Mouse (Mus musculus) midbrain, embryonic 14.5 days (tissue): ENCODE measurements at regions not wholly inside any gene's neighbourhood (a gene's known extent, or its start where the extent isn't known, plus 50 kb on each side); places are given as distances from the start of the nearest gene placed in this dataset.

Source experiments
- ATAC-seq: fragments of 200-750 bp; cut with Nextera tagmentation; 2 replicates; pipeline ENCODE4 v1.8.0; 2017; ENCODE audit warnings: moderate number of reproducible peaks, moderate library complexity; ENCODE audit not compliant: low FRiP score, low TSS enrichment
- DNase-seq: peaks from one replicate; pipeline ENCODE4 v3.0.0-alpha.2; 2015
- H3K27ac ChIP-seq: fragments of 300-500 bp; sonication (generic); replicated peaks from 2 replicates; pipeline ENCODE4 v1.5.1; 2014; ENCODE audit warnings: mild to moderate bottlenecking, low read depth, low read length, moderate library complexity
- H3K27me3 ChIP-seq: fragments of 300-500 bp; sonication (generic); 2 replicates; pipeline ENCODE4 v1.6.1; 2014; ENCODE audit warnings: low read length, control low read depth, mixed read lengths; ENCODE audit not compliant: control insufficient read depth, insufficient read depth
- H3K36me3 ChIP-seq: fragments of 300-500 bp; sonication (generic); 2 replicates; pipeline ENCODE4 v1.6.1; 2014; ENCODE audit warnings: low read length, control low read depth; ENCODE audit not compliant: control insufficient read depth, insufficient read depth
- H3K4me1 ChIP-seq: fragments of 300-500 bp; sonication (generic); 2 replicates; pipeline ENCODE4 v1.6.1; 2014; ENCODE audit warnings: mild to moderate bottlenecking, antibody characterized with exemption, low read length, control low read depth; ENCODE audit not compliant: control insufficient read depth, insufficient read depth
- H3K4me2 ChIP-seq: fragments of 300-500 bp; sonication (generic); 2 replicates; pipeline ENCODE4 v1.6.1; 2014; ENCODE audit warnings: mild to moderate bottlenecking, low read length, moderate library complexity
- H3K4me3 ChIP-seq: fragments of 300-500 bp; sonication (generic); replicated peaks from 2 replicates; pipeline ENCODE4 v1.5.1; 2014; ENCODE audit warnings: low read depth, low read length
- H3K9ac ChIP-seq: fragments of 300-500 bp; sonication (generic); replicated peaks from 2 replicates; pipeline ENCODE4 v1.6.1; 2014; ENCODE audit warnings: mild to moderate bottlenecking, low read length, moderate library complexity
- H3K9me3 ChIP-seq: fragments of 300-500 bp; sonication (generic); 2 replicates; pipeline ENCODE4 v1.6.1; 2016; ENCODE audit warnings: low read length, control low read depth, mixed read lengths; ENCODE audit not compliant: control insufficient read depth
- WGBS: fragments of 180-500 bp; shearing (Covaris S2); extraction: QIAGEN DNeasy Blood & Tissue Kit; methylation state at CpG from one replicate; pipeline ENCODE4 v1.1.7; 2014; 5-methylcytosine and 5-hydroxymethylcytosine counted together

DNA sequence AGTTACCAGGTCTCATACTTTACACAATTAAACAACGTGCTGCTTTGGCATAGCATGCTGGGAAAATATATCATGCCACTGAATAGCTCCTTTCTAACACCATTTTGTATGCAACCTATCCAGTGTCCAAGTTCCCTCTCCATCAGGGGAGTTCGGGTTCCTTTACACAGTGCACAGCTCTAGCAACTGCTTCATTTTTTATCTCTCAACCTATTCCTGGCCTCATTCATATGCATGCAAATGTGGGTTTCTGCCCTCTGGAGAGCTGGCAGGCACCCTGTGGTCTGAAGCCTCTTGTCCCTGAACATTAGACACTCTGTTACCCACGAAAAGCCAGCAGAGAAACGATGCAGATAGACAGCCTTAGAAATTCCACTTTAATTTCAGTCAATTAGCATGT lies 148.3 kb upstream of the Gap43 start:
- no peaks in the 10 kb centered on the region for H3K27me3 ChIP-seq
- no peaks in the 10 kb centered on the region for H3K36me3 ChIP-seq
- no peak for ATAC-seq
- H3K4me1 ChIP-seq, result peaks cover 5% of the 10 kb centered on the region; the same call in 1 of the 2 replicates
- DNase-seq, result peak; percentile 20
- H3K9me3 ChIP-seq, result no peaks in the 10 kb centered on the region
- no peak overlapping the region for H3K27ac ChIP-seq
- no peak overlapping the region for H3K4me3 ChIP-seq
- H3K4me2 ChIP-seq, result no peak overlapping the region
- WGBS, result 33% methylated on average over 4 of the region's 4 CpGs
- H3K9ac ChIP-seq, result no peak overlapping the region

- 23% methylated on average over 5 of the region's 5 CpGs for WGBS
These were observed 139.5 kb upstream of the Gap43 start for GRCm38 (mm10) chr16:42479978-42480377.

DNA sequence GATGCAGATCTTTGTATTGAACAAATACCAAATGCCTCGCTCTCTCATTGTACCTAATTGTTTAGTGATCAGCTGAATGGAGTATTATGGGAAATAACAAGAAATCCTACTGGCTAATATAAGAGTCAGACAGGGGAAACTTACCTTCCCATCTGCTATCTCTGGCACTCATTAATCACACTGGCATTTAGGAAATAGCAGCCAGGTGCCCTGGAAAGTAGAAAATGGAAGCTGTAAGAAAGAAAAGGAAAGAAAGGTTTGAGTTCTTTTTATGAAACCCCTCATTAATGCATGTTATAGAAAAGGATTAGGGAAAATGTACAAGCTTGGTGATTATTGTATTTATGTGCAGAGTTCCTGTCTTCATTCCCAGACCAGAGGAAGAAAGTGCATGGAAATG lies 126.5 kb upstream of the Gap43 start:
- H3K36me3 ChIP-seq, result no peaks in the 10 kb centered on the region
- no peak for DNase-seq
- no peak overlapping the region for H3K27ac ChIP-seq
- no peak overlapping the region for H3K4me3 ChIP-seq
- H3K4me1 ChIP-seq, result no peaks in the 10 kb centered on the region
- no peak for ATAC-seq
- H3K9me3 ChIP-seq, result no peaks in the 10 kb centered on the region
- H3K27me3 ChIP-seq, result no peaks in the 10 kb centered on the region
- 31% methylated on average over 1 of the region's 1 CpGs for WGBS
- no peak overlapping the region for H3K9ac ChIP-seq
- no peak overlapping the region for H3K4me2 ChIP-seq

More at GRCm38 (mm10) chr16:42479978-42480377, 139.5 kb upstream of the Gap43 start:
- Histone ChIP-seq H3K27ac (no peak overlapping the region; the same call in 1 of the 2 replicates), H3K4me2 (no peak overlapping the region), H3K9ac (no peak overlapping the region), H3K9me3 (no peaks in the 10 kb centered on the region), H3K27me3 (no peaks in the 10 kb centered on the region), H3K4me1 (0 out of 2 replicates have a peak, but pooled peaks cover 2% of the 10 kb centered on the region), H3K4me3 (no peak overlapping the region), H3K36me3 (no peaks in the 10 kb centered on the region)
- DNase-seq, result peak; percentile 52
- ATAC-seq, result no peak

DNA sequence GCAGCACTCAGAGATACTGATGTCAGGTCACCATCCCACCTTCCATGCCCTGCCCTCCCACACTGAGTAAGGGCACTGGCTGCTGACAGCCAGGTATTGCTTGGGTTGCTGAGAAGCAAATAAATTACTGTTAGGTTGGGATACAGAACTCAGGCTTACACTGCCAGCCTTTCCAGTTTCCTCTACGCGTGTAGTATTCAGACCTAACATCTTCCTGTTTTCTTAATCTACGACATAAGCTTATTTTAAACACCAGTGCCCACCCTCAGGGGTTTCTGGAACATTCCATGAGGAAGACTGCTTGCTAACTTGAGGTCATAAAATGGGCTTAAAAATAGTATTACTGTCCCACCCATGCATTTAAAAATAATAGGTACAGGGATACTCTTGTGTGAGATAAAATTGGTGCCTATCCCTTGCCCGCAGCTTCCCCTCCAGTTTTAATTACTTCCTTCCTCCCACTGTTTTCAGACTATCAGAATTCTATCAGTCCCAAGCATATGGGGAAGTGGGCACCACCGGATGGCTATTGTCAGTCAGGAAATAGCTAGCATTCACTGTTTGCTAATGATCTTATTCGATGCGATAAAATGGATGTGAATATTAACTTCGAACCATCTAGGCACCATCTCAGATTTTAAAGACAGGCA lies 116.0 kb upstream of the Gap43 start:
- Histone ChIP-seq H3K4me1 (no peaks in the 10 kb centered on the region), H3K27me3 (no peaks in the 10 kb centered on the region), H3K4me2 (no peak overlapping the region), H3K9me3 (no peaks in the 10 kb centered on the region), H3K4me3 (no peak overlapping the region), H3K9ac (no peak overlapping the region), H3K27ac (no peak overlapping the region), H3K36me3 (no peaks in the 10 kb centered on the region)
- ATAC-seq, result no peak
- DNase-seq, result no peak
- 88% methylated on average over 8 of the region's 8 CpGs for WGBS

GRCm38 (mm10) chr16:42453338-42453737 lies 112.9 kb upstream of the Gap43 start:
- H3K4me2 ChIP-seq, result no peak overlapping the region
- H3K4me1 ChIP-seq, result no peaks in the 10 kb centered on the region
- DNase-seq (no peak), ATAC-seq (no peak)
- no peak overlapping the region for H3K9ac ChIP-seq
- 0 out of 2 replicates have a peak, but pooled peaks cover 5% of the 10 kb centered on the region for H3K9me3 ChIP-seq
- H3K27me3 ChIP-seq, result no peaks in the 10 kb centered on the region
- H3K4me3 ChIP-seq, result no peak overlapping the region
- 78% methylated on average over 5 of the region's 5 CpGs for WGBS
- no peak overlapping the region for H3K27ac ChIP-seq
- no peaks in the 10 kb centered on the region for H3K36me3 ChIP-seq

DNA sequence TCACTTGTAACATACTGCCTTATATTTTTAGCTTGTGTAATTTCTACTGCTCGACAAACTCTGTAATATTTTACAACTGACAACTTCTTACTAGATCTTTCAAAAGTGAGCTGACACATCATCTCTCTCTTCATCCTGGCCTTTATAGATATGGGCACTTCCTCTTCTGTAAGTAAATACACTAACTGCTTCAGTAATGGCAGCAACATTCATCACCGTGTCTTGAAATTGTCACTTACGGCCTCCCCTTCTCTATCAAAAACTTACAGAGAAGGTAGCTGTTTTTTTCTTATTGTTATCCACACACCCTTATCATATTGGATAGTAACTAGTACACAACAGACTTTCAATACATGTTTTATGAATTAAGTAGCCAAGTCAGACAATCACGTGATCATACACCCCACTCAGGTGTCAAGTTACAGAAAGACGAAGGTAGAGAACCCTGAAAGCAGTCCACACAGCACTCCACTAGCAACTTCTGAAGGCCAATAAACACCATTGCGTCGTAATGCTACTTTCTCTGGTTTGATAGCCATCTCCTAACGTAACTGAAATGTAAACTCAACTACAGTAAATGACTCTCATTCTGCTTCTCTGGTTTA lies 109.5 kb upstream of the Gap43 start:
- H3K36me3 ChIP-seq, result no peaks in the 10 kb centered on the region
- ATAC-seq, result no peak
- H3K9me3 ChIP-seq, result 0 out of 2 replicates have a peak, but pooled peaks cover 5% of the 10 kb centered on the region
- H3K4me1 ChIP-seq, result peaks cover 8% of the 10 kb centered on the region
- 94% methylated on average over 8 of the region's 8 CpGs for WGBS
- no peaks in the 10 kb centered on the region for H3K27me3 ChIP-seq
- no peak overlapping the region for H3K4me2 ChIP-seq
- no peak overlapping the region for H3K27ac ChIP-seq
- no peak for DNase-seq
- H3K4me3 ChIP-seq, result no peak overlapping the region
- no peak overlapping the region for H3K9ac ChIP-seq

GRCm38 (mm10) chr16:42444863-42445423 lies 104.5 kb upstream of the Gap43 start:
- 1% methylated on average over 6 of the region's 6 CpGs for WGBS
- Histone ChIP-seq H3K27me3 (no peaks in the 10 kb centered on the region), H3K9ac (peak overlapping the region; percentile 41; the same call in 1 of the 2 replicates), H3K27ac (peak overlapping the region; percentile 94), H3K9me3 (0 out of 2 replicates have a peak, but pooled peaks cover 5% of the 10 kb centered on the region), H3K4me3 (peak overlapping the region; percentile 23), H3K4me2 (peak overlapping the region; percentile 57), H3K36me3 (no peaks in the 10 kb centered on the region), H3K4me1 (peaks cover 14% of the 10 kb centered on the region)
- peak; percentile 83 for ATAC-seq
- peak; percentile 86 for DNase-seq

DNA sequence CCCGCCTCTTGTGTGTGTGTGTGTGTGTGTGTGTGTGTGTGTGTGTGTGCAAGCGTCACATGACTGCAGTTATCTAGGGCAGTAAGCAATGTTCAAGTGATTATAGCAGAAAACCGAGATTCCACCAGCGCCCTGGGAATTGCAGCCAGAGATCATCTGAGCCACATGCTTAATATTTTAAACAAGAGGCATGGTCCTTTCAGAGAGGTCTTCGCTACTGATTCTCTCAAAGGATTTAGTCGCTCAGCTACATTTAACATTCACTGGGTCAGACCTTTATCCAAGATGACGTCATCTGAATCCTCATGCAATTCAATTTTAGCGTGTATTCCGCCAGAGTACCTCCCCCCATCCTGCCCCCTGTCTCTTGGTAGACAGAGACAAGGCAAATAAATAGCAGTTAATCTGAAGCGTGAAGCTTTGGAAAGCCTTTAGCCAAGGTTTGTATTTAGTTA lies 104.0 kb upstream of the Gap43 start:
- H3K4me1 ChIP-seq, result peaks cover 14% of the 10 kb centered on the region
- H3K4me2 ChIP-seq, result peak overlapping the region; percentile 57
- peak; percentile 81 for DNase-seq
- H3K27ac ChIP-seq, result peak overlapping the region; percentile 94
- H3K36me3 ChIP-seq, result no peaks in the 10 kb centered on the region
- H3K27me3 ChIP-seq, result no peaks in the 10 kb centered on the region
- H3K9ac ChIP-seq, result peak overlapping the region; percentile 41; the same call in 1 of the 2 replicates
- peak; percentile 81 for ATAC-seq
- H3K4me3 ChIP-seq, result peak overlapping the region; percentile 23
- H3K9me3 ChIP-seq, result 0 out of 2 replicates have a peak, but pooled peaks cover 5% of the 10 kb centered on the region
- WGBS, result 12% methylated on average over 10 of the region's 10 CpGs
